Mouse (Mus musculus) kidney, postnatal 36 days (tissue): ENCODE data around the gene Aup1.

Experiments used
- DNase-seq, 2 experiments: peaks; one replicate each; pipeline ENCODE4 v3.0.0; 2021 to 2022; ENCODE audit warnings: mixed read lengths in 2 of 2

Aup1 gene

GRCm38 (mm10) chr6:83031921-83032590, 22.3 kb upstream of the Aup1 start:
- DNase-seq: no peak

DNA sequence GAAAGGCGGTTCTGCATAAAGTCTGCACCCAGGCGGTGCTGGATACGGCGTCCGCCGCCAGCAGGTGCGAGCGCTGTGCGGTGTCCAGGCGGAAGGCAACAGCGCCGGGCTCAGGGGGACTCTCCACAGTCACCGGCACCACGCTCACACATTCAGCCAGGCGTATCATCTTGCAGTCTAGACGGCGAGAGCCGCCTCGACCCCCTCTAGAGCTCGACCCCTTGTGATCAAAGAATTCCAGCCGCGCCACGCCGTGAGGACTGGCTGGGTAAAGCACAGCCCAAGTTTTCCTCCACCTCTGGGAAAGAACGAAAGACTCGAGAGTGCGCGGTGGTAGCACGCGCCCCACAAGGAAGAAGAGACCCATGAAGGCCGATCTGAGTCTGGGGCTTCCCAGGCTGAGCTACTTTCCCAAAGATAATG, 21.5 kb upstream of the Aup1 start:
- DNase-seq: peak; percentile 20 to 61

DNA sequence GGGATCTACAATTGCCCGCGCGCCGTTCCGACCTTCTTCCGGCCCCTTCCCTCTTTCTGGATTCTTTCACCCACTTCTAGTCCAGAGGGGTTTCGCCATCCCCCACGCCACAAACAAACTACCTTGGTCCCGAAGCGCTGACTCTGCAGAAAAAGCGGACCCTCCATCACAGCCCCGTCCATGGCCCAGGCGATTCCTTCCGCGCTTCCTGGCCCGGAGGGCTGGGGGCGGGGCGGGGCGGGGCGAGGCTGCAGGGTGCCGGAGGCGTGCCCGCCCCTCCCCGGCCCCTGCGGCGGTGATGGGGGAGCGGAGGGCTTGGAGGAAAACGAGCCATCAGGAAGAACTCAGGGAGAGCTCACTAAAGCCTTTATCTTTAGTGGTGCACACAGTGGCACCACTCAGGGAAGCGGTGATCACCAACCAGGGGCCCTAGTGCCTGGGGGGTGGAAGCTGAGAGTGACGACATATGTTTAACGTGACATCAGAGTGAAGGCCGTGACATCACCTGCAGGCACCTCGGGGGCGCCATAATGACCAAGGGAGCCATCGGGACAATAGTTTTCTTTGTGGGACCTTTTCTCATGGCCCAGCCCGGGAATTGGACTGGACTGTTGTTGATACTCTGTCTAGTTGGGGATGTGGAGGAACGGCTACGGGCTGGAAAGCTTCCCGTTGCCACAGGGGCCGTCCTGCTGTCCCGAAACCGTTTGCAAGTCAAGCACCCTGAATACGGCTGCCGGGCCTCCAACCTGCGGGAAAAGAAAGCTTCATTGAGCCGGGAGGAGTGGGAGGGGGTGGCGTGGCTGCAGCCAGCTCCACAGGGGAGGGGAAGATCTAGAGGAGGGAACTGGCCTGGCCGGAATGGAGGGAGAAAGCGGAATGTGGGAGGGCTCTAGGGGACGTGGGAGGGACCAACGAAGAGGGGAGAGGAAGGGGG, 20.8 kb upstream of the Aup1 start, which contains the start of the genes Dok1 and Loxl3:
Gene Dok1, minus strand, starts transcription at position 223 of the 937 bp plus-strand sequence.
Gene Loxl3, plus strand, starts transcription at position 925 of the 937 bp plus-strand sequence.
- DNase-seq: peak; percentile 71 to 79

- no peak for DNase-seq
Observed at GRCm38 (mm10) chr6:83034463-83035055, 19.8 kb upstream of the Aup1 start.

GRCm38 (mm10) chr6:83037188-83037587, 17.1 kb upstream of the Aup1 start:
- DNase-seq: no peak

GRCm38 (mm10) chr6:83038496-83039012, 15.8 kb upstream of the Aup1 start:
- DNase-seq: peak; percentile 95 to 98

- DNase-seq: no peak
Observed at GRCm38 (mm10) chr6:83040601-83041000, 13.7 kb upstream of the Aup1 start.

DNA sequence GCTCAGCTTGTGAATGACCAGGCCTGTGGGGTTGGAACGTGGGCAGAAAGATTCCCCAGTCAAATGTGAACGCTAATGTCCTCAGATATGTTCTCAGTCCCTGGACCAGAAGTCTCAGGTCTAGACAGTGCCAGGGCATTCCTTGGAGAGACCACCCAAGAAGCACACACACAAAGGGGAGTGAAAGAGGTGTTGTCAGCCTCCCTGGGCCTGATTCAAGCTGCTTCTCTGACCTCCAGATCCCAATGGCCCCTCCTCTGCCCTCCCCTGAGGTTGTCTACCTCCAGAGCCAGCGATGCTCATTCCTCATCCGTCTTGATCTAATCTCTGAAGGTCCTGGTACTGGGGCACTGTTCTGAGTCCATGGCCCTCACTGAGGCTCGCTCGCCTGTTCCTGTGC, 10.8 kb upstream of the Aup1 start:
- DNase-seq: no peak

DNA sequence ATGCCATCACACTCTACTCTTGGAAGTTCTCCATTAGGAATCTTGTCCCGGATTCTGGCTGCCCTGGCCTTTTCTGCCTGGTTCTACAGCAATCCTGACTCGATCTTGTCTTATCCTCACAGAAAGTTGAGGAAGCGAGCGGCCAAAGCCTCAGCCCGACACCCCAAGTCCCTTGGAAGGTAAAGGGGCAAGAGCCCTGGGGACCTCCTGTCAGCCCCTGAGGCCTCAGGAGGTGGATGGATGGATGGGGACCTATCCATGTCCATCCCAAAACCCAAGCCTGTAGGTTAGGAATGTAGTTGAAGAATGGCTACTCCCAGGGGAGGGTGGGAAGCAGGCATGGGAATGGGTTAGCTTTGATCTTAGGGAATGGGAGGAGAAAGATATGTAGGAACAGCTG, 10.3 kb upstream of the Aup1 start:
- no peak for DNase-seq

DNA sequence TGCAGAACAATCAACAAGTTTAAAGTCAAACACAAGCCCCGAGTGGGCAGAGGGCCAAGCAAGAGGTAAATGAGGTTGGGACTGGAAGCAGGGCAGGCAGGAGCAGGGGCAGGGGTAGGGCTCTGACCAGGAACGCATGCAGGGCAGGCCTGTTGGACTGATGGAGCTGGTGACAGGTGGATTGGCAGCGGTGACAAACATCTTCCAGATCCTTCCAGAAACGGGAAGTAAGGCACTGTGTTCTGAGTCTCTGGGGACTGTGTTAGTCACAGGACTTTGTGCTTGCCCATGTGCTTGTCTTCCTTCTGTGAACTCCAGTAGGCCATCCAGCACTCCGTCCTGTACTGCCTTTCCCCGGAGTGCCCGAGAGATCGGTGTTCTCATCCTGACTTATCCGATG, 9.6 kb upstream of the Aup1 start:
- peak; percentile 14 to 42 for DNase-seq

GRCm38 (mm10) chr6:83049367-83049766, 5.0 kb upstream of the Aup1 start:
- no peak for DNase-seq

GRCm38 (mm10) chr6:83053136-83053960, 973 bp upstream of the Aup1 start:
- DNase-seq: peak in 1 of 2 experiments; percentile 42

DNA sequence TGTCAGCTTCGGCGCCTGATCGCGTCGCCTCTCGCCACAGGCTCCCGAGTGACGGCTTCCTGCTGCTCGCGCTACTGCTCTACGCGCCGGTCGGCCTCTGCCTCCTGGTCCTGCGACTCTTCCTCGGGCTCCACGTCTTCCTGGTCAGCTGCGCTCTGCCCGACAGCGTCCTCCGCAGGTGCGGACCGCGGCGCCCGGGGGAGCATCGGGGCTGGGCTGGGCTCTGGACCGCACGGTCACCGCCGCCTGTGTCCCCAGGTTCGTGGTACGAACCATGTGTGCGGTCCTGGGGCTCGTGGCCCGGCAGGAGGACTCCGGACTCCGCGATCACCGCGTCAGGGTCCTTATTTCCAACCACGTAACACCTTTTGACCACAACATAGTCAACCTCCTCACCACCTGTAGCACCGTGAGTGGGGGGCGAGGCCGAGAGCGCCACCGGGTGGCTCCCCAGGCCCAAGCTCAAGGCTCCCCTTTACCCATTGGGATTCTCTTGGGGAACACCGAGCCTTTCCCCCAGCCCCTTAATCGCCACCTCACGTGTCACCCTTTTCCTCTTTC, 630 bp downstream of the Aup1 start, which contains the start of gene Htra2:
Gene Htra2, minus strand, starts transcription at position 403 of the 561 bp plus-strand sequence.
- peak in 1 of 2 experiments; percentile 60 for DNase-seq

DNA sequence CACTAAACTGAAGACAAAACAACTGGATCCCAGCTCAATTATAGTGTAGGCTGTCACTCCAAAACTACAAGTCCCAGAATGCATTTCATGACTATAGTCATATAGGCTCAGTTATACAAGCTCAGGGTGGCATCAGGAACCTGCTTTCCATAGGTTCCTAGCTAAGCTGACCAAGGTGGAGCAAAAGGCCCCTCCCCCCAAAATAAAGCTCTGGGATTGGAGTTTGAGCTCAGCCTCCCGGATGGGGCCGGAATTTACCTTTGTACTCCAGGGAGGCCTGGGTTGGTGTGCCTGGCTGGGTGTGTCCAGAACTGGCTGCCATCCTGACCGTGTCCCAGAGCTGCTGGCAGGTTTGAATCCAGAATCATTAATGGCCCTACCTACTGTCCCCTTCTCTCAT, 3.5 kb downstream of the Aup1 start, which contains the start of gene Dqx1:
Gene Dqx1, plus strand, starts transcription at position 55 of the 400 bp plus-strand sequence.
- peak; percentile 83 to 89 for DNase-seq

DNA sequence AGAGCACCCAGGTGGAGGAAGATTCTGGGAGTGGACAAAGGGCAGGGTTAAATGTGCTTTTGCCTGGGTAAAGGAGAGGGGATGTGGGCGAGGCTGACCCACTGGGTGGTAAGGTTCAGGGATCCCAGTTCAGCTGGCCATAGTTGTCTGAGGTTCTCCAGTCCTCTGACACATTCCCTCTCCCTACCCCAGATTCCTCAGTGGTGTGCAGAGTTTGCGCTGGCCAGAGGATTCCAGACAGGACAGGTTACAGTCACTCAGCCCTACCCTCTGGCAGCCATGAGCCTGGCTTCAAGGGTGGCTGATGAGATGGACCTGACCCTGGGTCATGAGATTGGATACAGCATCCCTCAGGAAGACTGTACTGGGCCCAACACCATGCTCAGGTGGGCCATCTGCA, 4.4 kb downstream of the Aup1 start:
- no peak for DNase-seq

- DNase-seq: no peak
Observed at GRCm38 (mm10) chr6:83065995-83066394, 11.7 kb downstream of the Aup1 start.

GRCm38 (mm10) chr6:83066441-83066840, 12.1 kb downstream of the Aup1 start:
- no peak for DNase-seq

- DNase-seq: peak in 1 of 2 experiments; percentile 28
Observed at GRCm38 (mm10) chr6:83068221-83068620, 13.9 kb downstream of the Aup1 start.

GRCm38 (mm10) chr6:83068706-83069487, 14.6 kb downstream of the Aup1 start:
- DNase-seq: peak in 1 of 2 experiments; percentile 66

- peak in 1 of 2 experiments; percentile 27 for DNase-seq
Observed at GRCm38 (mm10) chr6:83069488-83070246, 15.3 kb downstream of the Aup1 start.

DNA sequence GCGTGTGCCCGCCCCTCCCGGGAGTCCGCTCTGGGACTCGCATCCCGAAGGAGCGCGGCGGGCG, 15.8 kb downstream of the Aup1 start, which contains the start of gene Tlx2:
Gene Tlx2, minus strand, starts transcription at position 47 of the 64 bp plus-strand sequence.
- DNase-seq: no peak
